Mouse (Mus musculus) embryo, embryonic 9.5 days (tissue): ENCODE measurements around the gene Nnmt.

Experiments
- DNase-seq: peaks from one replicate; pipeline ENCODE4 v3.0.0-alpha.2; 2017; ENCODE audit errors: extremely low spot score

Gene Nnmt

GRCm38 (mm10) chr9:48604939-48605598 lies at the start of gene Nnmt:
Gene Nnmt (minus strand): TSS chr9:48605153.
- DNase-seq = no peak

GRCm38 (mm10) chr9:48654730-48655129 lies 49.8 kb upstream of the Nnmt start:
- peak; percentile 62 for DNase-seq

GRCm38 (mm10) chr9:48653399-48654070 lies 48.6 kb upstream of the Nnmt start:
- DNase-seq = no peak

DNA sequence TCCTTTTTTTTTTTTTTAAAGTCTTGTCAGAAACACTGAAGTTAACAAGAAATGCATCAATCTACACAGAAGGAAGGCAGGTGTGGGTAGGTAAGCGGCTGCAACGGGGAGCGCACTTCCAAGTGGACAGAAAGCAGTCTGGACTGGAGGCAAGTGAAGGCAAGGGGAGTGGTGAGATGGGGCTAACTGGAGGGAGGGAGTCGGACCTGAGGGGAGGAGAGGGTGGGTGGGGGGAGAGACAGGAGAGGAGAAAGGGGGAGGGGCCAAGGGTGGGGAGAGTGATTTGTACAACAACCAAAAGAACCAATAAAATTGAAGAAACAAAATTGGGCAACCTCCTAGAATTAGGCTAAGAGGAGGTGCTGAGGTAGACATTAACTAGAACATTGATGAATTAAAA lies 47.1 kb upstream of the Nnmt start:
- no peak for DNase-seq

DNA sequence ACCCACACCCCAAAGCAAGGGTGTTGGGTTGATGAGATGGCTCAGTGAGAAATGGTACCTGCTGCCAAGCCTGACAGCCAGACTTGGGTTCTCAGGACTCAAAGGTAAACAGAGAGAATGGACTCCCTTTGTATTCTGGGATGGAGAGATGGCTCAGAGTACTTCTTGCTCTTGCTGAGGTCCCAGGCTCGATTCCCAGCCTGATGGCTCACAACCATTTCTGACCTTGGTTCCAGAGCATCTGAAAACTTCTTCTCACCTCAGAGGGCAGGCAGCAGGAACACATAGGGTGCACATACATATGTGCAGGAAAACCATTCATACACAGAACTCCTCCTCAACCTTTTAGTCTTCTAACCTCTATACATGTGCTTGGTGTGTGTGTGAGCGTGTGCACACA lies 45.9 kb upstream of the Nnmt start:
- no peak for DNase-seq

GRCm38 (mm10) chr9:48649851-48650685 lies 45.1 kb upstream of the Nnmt start:
- no peak for DNase-seq

DNA sequence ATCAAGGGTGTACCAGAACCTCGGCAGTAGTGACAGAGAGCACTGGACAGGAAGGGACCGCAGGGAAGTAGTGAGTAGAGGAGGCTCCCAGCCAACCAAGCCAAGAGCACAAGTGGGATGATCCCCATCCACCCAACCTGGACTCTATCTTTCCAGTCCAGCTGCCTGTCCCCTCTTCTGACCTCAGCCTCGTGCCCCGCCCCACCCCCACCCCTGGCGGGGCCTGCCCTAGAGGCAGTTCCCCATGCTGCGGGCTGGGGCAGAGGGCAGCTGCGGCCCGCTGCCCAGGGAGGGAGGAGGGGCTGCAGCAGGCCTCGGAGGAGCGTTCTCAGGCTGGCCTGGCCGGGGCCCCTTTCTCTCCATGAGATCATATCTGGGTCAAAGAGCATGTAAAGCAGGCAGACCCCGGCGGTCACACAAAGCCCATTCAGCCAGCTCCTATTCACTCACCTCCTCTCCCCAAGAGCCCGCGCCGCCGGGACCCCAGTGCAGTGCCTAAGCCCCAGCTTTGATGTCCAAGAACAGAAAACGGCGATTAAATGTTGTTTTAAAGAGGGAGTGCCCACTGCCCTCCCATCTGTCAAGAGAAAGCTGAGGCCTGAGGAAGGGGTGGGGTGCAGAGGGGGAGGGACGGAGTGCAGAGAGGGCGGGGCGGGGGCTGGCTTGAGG lies 44.3 kb upstream of the Nnmt start:
- peak; percentile 91 for DNase-seq

DNA sequence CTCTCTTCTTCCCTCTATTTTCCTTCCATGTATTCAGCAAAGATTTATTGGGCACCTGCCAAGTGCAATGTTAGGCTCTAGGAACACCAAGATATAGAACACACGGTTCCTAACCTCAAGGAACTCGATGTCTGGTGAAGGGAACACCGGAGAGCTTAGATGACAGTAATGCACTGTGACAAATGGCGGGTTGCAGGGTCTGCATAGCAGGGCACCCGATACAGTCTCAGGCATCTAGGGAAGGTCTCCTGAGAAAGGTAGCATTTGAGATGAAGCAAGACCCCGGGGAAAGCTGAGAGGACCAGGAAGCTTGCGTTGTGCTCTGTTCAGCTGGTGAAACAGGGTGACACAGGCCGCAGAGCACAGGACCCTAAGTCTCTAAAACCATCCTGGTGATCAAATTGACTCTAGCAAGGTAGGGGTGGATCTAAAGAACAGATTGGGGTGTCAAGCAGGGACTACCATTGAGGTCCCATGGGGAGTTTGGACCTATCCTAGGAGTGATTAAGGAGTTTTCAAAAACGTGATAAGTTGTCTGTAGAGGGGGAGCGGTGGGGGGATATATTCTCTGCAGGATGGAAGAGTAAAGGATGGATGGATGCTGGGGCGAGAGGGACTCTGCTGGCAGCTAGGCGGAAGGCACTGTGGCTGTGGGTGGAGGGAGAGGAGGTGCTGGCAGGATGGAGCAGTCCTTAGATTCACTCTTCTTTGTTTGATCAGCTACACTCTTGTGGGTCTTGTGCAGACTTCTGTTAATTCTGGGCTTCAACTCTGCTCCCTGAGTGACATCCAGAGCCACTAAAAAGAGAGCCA lies 43.5 kb upstream of the Nnmt start:
- DNase-seq = no peak

GRCm38 (mm10) chr9:48647648-48648284 lies 42.8 kb upstream of the Nnmt start:
- DNase-seq = peak; percentile 39

GRCm38 (mm10) chr9:48646781-48647647 lies 42.1 kb upstream of the Nnmt start:
- DNase-seq = no peak

DNA sequence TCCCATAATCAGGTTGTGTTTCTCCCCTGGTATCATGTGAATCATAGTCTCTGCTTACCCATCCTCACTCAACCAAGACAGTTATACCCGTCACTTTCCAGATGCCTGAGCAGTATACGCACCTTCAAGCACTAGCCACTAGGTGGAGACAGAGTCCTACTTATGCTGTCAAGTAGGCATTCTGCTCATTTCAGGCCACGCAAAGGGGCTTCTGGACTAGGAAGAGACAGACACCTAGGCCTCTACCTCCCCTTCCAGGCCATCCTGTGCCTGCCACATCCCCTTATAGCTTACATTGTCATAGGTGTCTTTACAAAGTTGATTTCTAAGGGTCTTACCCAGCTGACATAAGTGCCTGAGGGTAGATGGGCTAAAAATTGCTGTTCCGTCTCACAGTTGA lies 41.3 kb upstream of the Nnmt start:
- DNase-seq = peak; percentile 86

DNA sequence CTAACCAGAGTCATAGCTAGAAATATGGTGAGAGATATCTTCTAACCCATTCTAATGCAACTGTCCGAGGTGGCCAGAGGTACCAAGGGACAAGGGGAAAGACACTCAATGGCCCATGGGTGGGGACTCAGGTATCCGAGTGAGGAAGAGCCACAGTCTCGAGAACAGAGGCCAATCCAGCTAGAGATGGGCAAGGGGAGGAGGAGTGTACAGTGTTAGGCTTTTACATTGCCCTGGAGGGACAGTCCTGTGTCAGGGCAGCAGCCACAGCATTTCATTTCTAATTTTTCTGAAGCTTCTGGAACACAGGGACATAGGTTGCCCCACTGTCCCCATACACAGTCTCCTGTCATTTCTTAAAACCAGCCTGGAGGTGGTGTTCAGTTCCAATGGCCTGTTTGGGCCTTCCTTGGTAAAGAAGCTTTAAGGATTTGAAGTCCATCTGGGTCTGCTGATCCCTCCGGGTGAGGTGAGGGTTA lies 40.7 kb upstream of the Nnmt start:
- DNase-seq = no peak

- peak; percentile 59 for DNase-seq
Measured at GRCm38 (mm10) chr9:48644926-48645647, 40.1 kb upstream of the Nnmt start.

GRCm38 (mm10) chr9:48644376-48644775 lies 39.4 kb upstream of the Nnmt start:
- DNase-seq = no peak

GRCm38 (mm10) chr9:48641636-48642035 lies 36.7 kb upstream of the Nnmt start:
- DNase-seq = no peak

DNA sequence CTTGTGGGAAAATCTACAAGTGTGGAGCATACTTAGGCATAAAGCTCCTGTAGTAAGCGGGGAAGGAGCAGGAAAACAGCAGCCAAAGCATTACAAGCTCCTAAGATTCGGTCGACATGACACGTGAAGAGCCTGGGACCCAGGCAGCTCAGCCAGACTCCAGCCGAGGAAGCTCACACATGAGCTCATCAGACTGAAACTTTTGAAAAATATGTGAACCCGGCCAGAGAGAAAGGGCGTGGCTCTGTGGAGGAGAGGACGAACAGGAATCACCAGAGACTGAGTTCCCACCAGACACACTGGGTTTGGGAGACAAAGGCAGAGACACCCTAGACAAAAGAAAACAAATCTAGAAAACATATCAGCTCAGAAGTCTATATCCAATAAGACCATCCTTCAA lies 35.9 kb upstream of the Nnmt start:
- no peak for DNase-seq

GRCm38 (mm10) chr9:48638176-48638803 lies 33.3 kb upstream of the Nnmt start:
- DNase-seq = no peak

GRCm38 (mm10) chr9:48637161-48637560 lies 32.2 kb upstream of the Nnmt start:
- DNase-seq = no peak
